Mouse (Mus musculus): ENCODE results near the gene Spryd3.

GRCm38 (mm10) chr15:102146089-102146488 lies 10.1 kb upstream of the Spryd3 start:
- TF ChIP-seq POLR2A (IDR thresholded peaks at IDR 0.05; ENCODE audit: borderline replicate concordance, low read depth, low read length) (no peak), CTCF (IDR thresholded peaks at IDR 0.05; ENCODE audit: low read depth, low read length) (no peak)

Data from bone marrow macrophage, adult 2 months (primary cell).